Mouse (Mus musculus): ENCODE measurements around the gene Crbn.

- TF ChIP-seq CTCF (IDR thresholded peaks at IDR 0.05; ENCODE audit: borderline replicate concordance, control insufficient read depth, extremely low read depth, insufficient read depth, low read length, poor library complexity) (no peak), POLR2A (IDR thresholded peaks at IDR 0.05; ENCODE audit: control insufficient read depth, extremely low read depth, insufficient read depth, low read length, poor library complexity) (no peak)
Observed at GRCm38 (mm10) chr6:106791429-106791828, 8.4 kb downstream of the Crbn start.
